Mouse (Mus musculus) adrenal gland, adult (tissue): Measurements from ENCODE around the gene Taok1.

Experiments
- DNase-seq, 2 experiments: peaks; one replicate each; pipeline ENCODE4 v3.0.0; 2022 to 2023; ENCODE audit warnings: low spot score in 1 of 2; ENCODE audit not compliant: inconsistent age in 2 of 2

The Taok1 gene

GRCm38 (mm10) chr11:77511336-77511735 is 96.3 kb downstream of the Taok1 start:
- DNase-seq, result no peak

GRCm38 (mm10) chr11:77508068-77509021 is 99.3 kb downstream of the Taok1 start:
- DNase-seq, result peak; percentile 88 to 95

- peak in 1 of 2 experiments; percentile 24 for DNase-seq
These were observed 100.2 kb downstream of the Taok1 start for GRCm38 (mm10) chr11:77507426-77507825.

- DNase-seq, result peak in 1 of 2 experiments; percentile 14
These were observed 100.7 kb downstream of the Taok1 start for GRCm38 (mm10) chr11:77506941-77507340.

GRCm38 (mm10) chr11:77506273-77506672 is 101.3 kb downstream of the Taok1 start:
- peak; percentile 20 to 43 for DNase-seq

- DNase-seq, result peak in 1 of 2 experiments; percentile 16
These were observed 102.2 kb downstream of the Taok1 start for GRCm38 (mm10) chr11:77505291-77505980.

GRCm38 (mm10) chr11:77504377-77504776 is 103.2 kb downstream of the Taok1 start:
- DNase-seq, result peak; percentile 21 to 68

- peak; percentile 29 to 49 for DNase-seq
These were observed 104.1 kb downstream of the Taok1 start for GRCm38 (mm10) chr11:77503511-77503910.

GRCm38 (mm10) chr11:77502481-77502880 is 105.1 kb downstream of the Taok1 start:
- no peak for DNase-seq

GRCm38 (mm10) chr11:77501971-77502370 is 105.6 kb downstream of the Taok1 start:
- DNase-seq, result peak in 1 of 2 experiments; percentile 30

GRCm38 (mm10) chr11:77501392-77501791 is 106.2 kb downstream of the Taok1 start:
- DNase-seq, result peak; percentile 77 to 91

- peak in 1 of 2 experiments; percentile 20 for DNase-seq
These were observed 107.0 kb downstream of the Taok1 start for GRCm38 (mm10) chr11:77500361-77501325.

GRCm38 (mm10) chr11:77499354-77499753 is 108.3 kb downstream of the Taok1 start:
- peak in 1 of 2 experiments; percentile 27 for DNase-seq

GRCm38 (mm10) chr11:77498261-77499139 is 109.1 kb downstream of the Taok1 start:
- peak; percentile 51 to 74 for DNase-seq

GRCm38 (mm10) chr11:77497851-77498250 is 109.8 kb downstream of the Taok1 start:
- peak in 1 of 2 experiments; percentile 48 for DNase-seq

- peak; percentile 75 to 88 for DNase-seq
These were observed 110.3 kb downstream of the Taok1 start for GRCm38 (mm10) chr11:77497341-77497756.

- no peak for DNase-seq
These were observed 112.1 kb downstream of the Taok1 start for GRCm38 (mm10) chr11:77495507-77495906.

GRCm38 (mm10) chr11:77494782-77495181 is 112.8 kb downstream of the Taok1 start:
- peak in 1 of 2 experiments; percentile 47 for DNase-seq

GRCm38 (mm10) chr11:77494344-77494676 is 113.3 kb downstream of the Taok1 start:
- peak in 1 of 2 experiments; percentile 33 for DNase-seq
